Mouse (Mus musculus) monocyte, adult 5-6 weeks (primary cell): ENCODE results near the gene Gm12184. TPM values are rescaled to one million over a fixed set of nuclear protein-coding genes. Genes with fewer than 3 reads are reported as not detected.
A peak's percentile ranks its signal among the peaks of the same experiment; 100 is the strongest.

Source experiments
- ATAC-seq: fragments of 153-309, 156-312 bp; replicated peaks from 2 replicates; pipeline ENCODE4 v1.8.0; 2017; ENCODE audit warnings: mild to moderate bottlenecking; ENCODE audit not compliant: low TSS enrichment, insufficient number of reproducible peaks, severe bottlenecking, poor library complexity, low FRiP score
- total RNA-seq: library from RNA; stranded (forward); fragments of 200-1000, 200-491, 200-594 nt; gene quantifications from 3 replicates; pipeline ENCODE4 v1.2.3, GENCODE M21; 2017

Gm12184 gene
- total RNA-seq, 1 experiment from 2014 or later: 7.5 TPM

- ATAC-seq: peak; percentile 51; the same call in 1 of the 2 replicates
Observed at GRCm38 (mm10) chr11:48789973-48790823, 36.3 kb downstream of the Gm12184 start.

DNA sequence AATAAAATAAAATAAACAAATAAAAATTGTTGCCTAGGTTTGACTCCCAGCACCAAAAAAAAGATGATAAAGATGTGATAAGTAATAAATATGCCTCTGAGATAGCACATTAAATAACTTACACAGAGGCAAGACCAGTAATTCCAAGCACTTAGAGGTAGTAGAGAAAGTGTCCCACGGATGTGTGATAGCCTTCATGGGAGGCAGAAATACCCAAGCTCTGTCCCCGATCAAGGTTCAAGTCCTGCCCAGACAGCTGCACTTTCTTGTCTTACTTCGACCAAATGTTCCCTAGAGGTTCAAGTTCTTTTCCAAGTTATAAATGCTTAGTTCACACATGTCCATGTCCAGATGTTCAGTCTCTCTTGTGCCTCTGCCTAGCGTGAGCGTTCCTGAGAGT, 37.2 kb downstream of the Gm12184 start:
- no peak for ATAC-seq

GRCm38 (mm10) chr11:48788311-48789089, 38.0 kb downstream of the Gm12184 start:
- ATAC-seq: peak; percentile 38; the same call in 1 of the 2 replicates

DNA sequence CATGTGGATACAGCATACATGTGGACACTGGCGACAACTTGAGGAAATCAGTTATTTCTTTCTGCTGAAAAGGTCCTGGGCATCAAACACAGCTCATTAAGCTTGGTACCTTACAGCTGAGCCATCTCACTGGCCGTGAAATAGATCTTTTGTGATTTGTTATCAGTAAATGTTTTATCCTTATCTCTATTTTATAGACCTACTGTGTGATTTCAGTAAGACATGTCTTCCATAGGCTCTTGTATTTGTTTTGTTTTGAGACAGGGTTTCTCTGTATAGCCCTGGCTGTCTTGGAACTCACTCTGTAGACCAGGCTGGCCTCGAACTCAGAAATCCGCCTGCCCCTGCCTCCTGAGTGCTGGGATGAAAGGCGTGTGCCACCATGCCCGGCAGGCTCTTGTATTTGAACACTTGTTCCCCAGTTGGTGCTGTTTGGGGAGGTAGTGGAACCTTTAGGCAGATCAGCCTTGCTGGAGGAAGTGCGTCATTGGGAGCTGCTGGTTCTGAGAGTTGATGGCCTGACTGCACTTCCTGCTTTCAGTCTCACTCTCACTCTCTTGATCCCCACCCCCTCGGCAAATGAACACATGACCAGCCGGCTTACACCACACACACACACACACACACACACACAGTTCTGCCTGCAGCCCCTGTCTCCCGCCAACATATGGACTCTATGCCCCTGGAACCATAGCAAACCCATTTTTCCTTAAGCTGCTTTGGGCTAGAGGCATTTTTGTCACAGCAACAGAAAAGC, 38.8 kb downstream of the Gm12184 start:
- peak; percentile 96 for ATAC-seq

DNA sequence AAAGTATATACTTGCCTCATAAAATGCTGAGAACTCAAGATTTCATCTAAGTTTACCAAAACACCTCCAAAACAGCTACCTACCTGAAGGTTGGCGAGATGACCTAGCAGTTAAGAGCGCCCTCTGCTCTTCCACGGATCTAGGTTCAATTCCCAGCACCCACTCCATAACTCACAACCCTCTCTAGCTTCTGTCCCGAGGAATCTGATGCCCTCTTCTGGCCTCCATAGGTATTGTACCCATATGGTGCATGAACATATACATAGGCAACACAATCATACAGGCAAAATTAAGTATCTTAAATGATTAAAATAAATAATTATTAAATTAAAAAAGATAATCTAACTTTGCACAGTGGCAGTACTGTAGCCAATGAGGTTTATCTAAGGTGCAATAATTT, 44.2 kb downstream of the Gm12184 start:
- ATAC-seq: no peak; the same call in 1 of the 2 replicates

GRCm38 (mm10) chr11:48779450-48779849, 47.0 kb downstream of the Gm12184 start:
- no peak for ATAC-seq

DNA sequence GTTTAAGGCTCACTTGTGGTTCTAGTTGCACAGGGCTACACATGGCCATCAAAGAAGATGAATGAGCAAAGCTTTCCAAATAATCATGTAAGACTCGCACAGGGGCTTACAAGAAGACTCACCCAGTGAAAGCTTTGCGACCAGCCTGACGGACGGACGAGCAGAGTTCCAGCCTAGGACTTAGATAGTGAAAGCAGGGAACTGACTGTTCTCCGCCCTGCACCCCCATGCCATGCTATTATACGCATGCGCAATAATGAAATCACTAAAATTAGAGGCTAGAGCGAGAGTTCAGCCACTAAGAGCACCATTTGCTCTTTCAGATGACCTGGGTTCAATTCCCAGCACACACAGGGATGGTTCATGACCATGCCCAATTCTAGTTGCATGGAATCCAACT, 49.2 kb downstream of the Gm12184 start:
- no peak for ATAC-seq

GRCm38 (mm10) chr11:48776664-48777063, 49.8 kb downstream of the Gm12184 start:
- peak; percentile 41; the same call in 1 of the 2 replicates for ATAC-seq

- no peak for ATAC-seq
Observed at GRCm38 (mm10) chr11:48775483-48775882, 51.0 kb downstream of the Gm12184 start.

Other genes with a start within 250 kb of the Gm12184 start
- 995 to 1,435 TPM (median 1,367 TPM) in 3 replicates for gene Rack1, start 26.3 kb downstream of the Gm12184 start, total RNA-seq
- 52.9 to 85.7 TPM (median 59.4 TPM) in 3 replicates for gene Trim41, start 9.3 kb downstream of the Gm12184 start, total RNA-seq
- 9.4 to 15.9 TPM (median 15.5 TPM) in 3 replicates for gene Trim7, start 515 bp downstream of the Gm12184 start, total RNA-seq
- gene Irgm1, start 45.0 kb upstream of the Gm12184 start, total RNA-seq: 36.6 to 51.0 TPM (median 48.9 TPM) in 3 replicates
- 6.7 to 9.7 TPM (median 8.8 TPM) in 3 replicates for gene Gm5431, start 75.6 kb upstream of the Gm12184 start, total RNA-seq
- 32.3 to 73.6 TPM (median 37.8 TPM) in 3 replicates for gene Psme2b, start 119.5 kb upstream of the Gm12184 start, total RNA-seq
- gene Olfr56, start 152.2 kb upstream of the Gm12184 start, total RNA-seq: 0.29 to 2.8 TPM (median 0.85 TPM) in 3 replicates
- gene 9930111J21Rik1, start 152.7 kb upstream of the Gm12184 start, total RNA-seq: 33.5 to 71.5 TPM (median 41.1 TPM) in 3 replicates
- gene Gm12185, start 165.6 kb upstream of the Gm12184 start, total RNA-seq: 0.10 to 1.4 TPM in 2 of 3 replicates, not detected in the other
- 1.3 to 3.0 TPM (median 1.7 TPM) in 3 replicates for gene Tgtp1, start 167.5 kb upstream of the Gm12184 start, total RNA-seq
- 84.2 to 227 TPM (median 114 TPM) in 3 replicates for gene 9930111J21Rik2, start 224.6 kb upstream of the Gm12184 start, total RNA-seq
- gene Tgtp2, start 237.6 kb upstream of the Gm12184 start, total RNA-seq: 15.9 to 85.7 TPM (median 25.2 TPM) in 3 replicates
- 23.6 to 98.9 TPM (median 35.3 TPM) in 3 replicates for gene Ifi47, start 249.9 kb upstream of the Gm12184 start, total RNA-seq